Mouse (Mus musculus): Measurements from ENCODE around the gene Fdx1. TPM values are rescaled to one million over a fixed set of nuclear protein-coding genes. Genes with fewer than 3 reads are reported as not detected.

Gene Fdx1
- polyA plus RNA-seq, 1 experiment: 30.5 TPM

GRCm38 (mm10) chr9:51973846-51974245 lies 10.5 kb upstream of the Fdx1 start:
- DNase-seq: no peak
- Histone ChIP-seq H3K27ac (ENCODE audit: control insufficient read depth, insufficient read depth, low read length) (no peak overlapping the region), H3K36me3 (ENCODE audit: control insufficient read depth, insufficient read depth, low read length) (no peaks in the 10 kb centered on the region), H3K27me3 (ENCODE audit: control insufficient read depth, insufficient read depth, low read length) (no peaks in the 10 kb centered on the region), H3K4me3 (ENCODE audit: control insufficient read depth, insufficient read depth, low read length) (no peak overlapping the region), H3K4me1 (replicated peaks; ENCODE audit: control insufficient read depth, insufficient read depth, low read length) (no peaks in the 10 kb centered on the region)
- TF ChIP-seq CTCF (IDR thresholded peaks at IDR 0.05; ENCODE audit: borderline replicate concordance, control insufficient read depth, extremely low read depth, insufficient read depth, low read length, poor library complexity): no peak
- no peak for TF ChIP-seq POLR2A (IDR thresholded peaks at IDR 0.05; ENCODE audit: control insufficient read depth, extremely low read depth, insufficient read depth, low read length, poor library complexity)
- WGBS: 41% methylated on average over 3 of the region's 3 CpGs

GRCm38 (mm10) chr9:51966373-51966772 lies 3.0 kb upstream of the Fdx1 start:
- Histone ChIP-seq H3K27me3 (ENCODE audit: control insufficient read depth, insufficient read depth, low read length) (no peaks in the 10 kb centered on the region; the same call in 1 of the 2 replicates), H3K4me3 (ENCODE audit: control insufficient read depth, insufficient read depth, low read length) (no peak overlapping the region), H3K27ac (ENCODE audit: control insufficient read depth, insufficient read depth, low read length) (no peak overlapping the region), H3K36me3 (ENCODE audit: control insufficient read depth, insufficient read depth, low read length) (no peaks in the 10 kb centered on the region), H3K4me1 (replicated peaks; ENCODE audit: control insufficient read depth, insufficient read depth, low read length) (no peaks in the 10 kb centered on the region)
- TF ChIP-seq CTCF (IDR thresholded peaks at IDR 0.05; ENCODE audit: borderline replicate concordance, control insufficient read depth, extremely low read depth, insufficient read depth, low read length, poor library complexity): no peak
- no peak for TF ChIP-seq POLR2A (IDR thresholded peaks at IDR 0.05; ENCODE audit: control insufficient read depth, extremely low read depth, insufficient read depth, low read length, poor library complexity)
- no peak for DNase-seq

- H3K4me3 ChIP-seq (ENCODE audit: control insufficient read depth, insufficient read depth, low read length): no peak overlapping the region
- no peak for DNase-seq
These were observed 754 bp upstream of the Fdx1 start for GRCm38 (mm10) chr9:51964110-51964509.

GRCm38 (mm10) chr9:51961190-51961909 lies 2.0 kb downstream of the Fdx1 start:
- WGBS: 74% methylated on average over 6 of the region's 6 CpGs
- no peak overlapping the region for H3K4me3 ChIP-seq (ENCODE audit: control insufficient read depth, insufficient read depth, low read length)
- TF ChIP-seq POLR2A (IDR thresholded peaks at IDR 0.05; ENCODE audit: control insufficient read depth, extremely low read depth, insufficient read depth, low read length, poor library complexity): no peak
- no peak for TF ChIP-seq CTCF (IDR thresholded peaks at IDR 0.05; ENCODE audit: borderline replicate concordance, control insufficient read depth, extremely low read depth, insufficient read depth, low read length, poor library complexity)
- no peaks in the 10 kb centered on the region for H3K36me3 ChIP-seq (ENCODE audit: control insufficient read depth, insufficient read depth, low read length)
- no peak overlapping the region for H3K27ac ChIP-seq (ENCODE audit: control insufficient read depth, insufficient read depth, low read length)
- no peak for DNase-seq
- H3K27me3 ChIP-seq (ENCODE audit: control insufficient read depth, insufficient read depth, low read length): no peaks in the 10 kb centered on the region; the same call in 1 of the 2 replicates
- no peaks in the 10 kb centered on the region for H3K4me1 ChIP-seq (replicated peaks; ENCODE audit: control insufficient read depth, insufficient read depth, low read length)

More at GRCm38 (mm10) chr9:51964110-51964509, 754 bp upstream of the Fdx1 start:
- 92% methylated on average over 6 of the region's 6 CpGs for WGBS
- no peaks in the 10 kb centered on the region for H3K36me3 ChIP-seq (ENCODE audit: control insufficient read depth, insufficient read depth, low read length)
- no peaks in the 10 kb centered on the region for H3K4me1 ChIP-seq (replicated peaks; ENCODE audit: control insufficient read depth, insufficient read depth, low read length)
- no peaks in the 10 kb centered on the region; the same call in 1 of the 2 replicates for H3K27me3 ChIP-seq (ENCODE audit: control insufficient read depth, insufficient read depth, low read length)
- TF ChIP-seq CTCF (IDR thresholded peaks at IDR 0.05; ENCODE audit: borderline replicate concordance, control insufficient read depth, extremely low read depth, insufficient read depth, low read length, poor library complexity): no peak
- TF ChIP-seq POLR2A (IDR thresholded peaks at IDR 0.05; ENCODE audit: control insufficient read depth, extremely low read depth, insufficient read depth, low read length, poor library complexity): no peak
- H3K27ac ChIP-seq (ENCODE audit: control insufficient read depth, insufficient read depth, low read length): no peak overlapping the region

- Histone ChIP-seq H3K4me1 (replicated peaks; ENCODE audit: control insufficient read depth, insufficient read depth, low read length) (no peaks in the 10 kb centered on the region), H3K27me3 (ENCODE audit: control insufficient read depth, insufficient read depth, low read length) (no peaks in the 10 kb centered on the region; the same call in 1 of the 2 replicates), H3K4me3 (ENCODE audit: control insufficient read depth, insufficient read depth, low read length) (no peak overlapping the region), H3K36me3 (ENCODE audit: control insufficient read depth, insufficient read depth, low read length) (no peaks in the 10 kb centered on the region), H3K27ac (ENCODE audit: control insufficient read depth, insufficient read depth, low read length) (no peak overlapping the region)
- TF ChIP-seq CTCF (IDR thresholded peaks at IDR 0.05; ENCODE audit: borderline replicate concordance, control insufficient read depth, extremely low read depth, insufficient read depth, low read length, poor library complexity): no peak
- no peak for TF ChIP-seq POLR2A (IDR thresholded peaks at IDR 0.05; ENCODE audit: control insufficient read depth, extremely low read depth, insufficient read depth, low read length, poor library complexity)
- DNase-seq: no peak
- WGBS: 94% methylated on average over 2 of the region's 2 CpGs
These were observed 3.0 kb downstream of the Fdx1 start for GRCm38 (mm10) chr9:51960331-51960730.

GRCm38 (mm10) chr9:51958981-51959380 lies 4.4 kb downstream of the Fdx1 start:
- Histone ChIP-seq H3K27ac (ENCODE audit: control insufficient read depth, insufficient read depth, low read length) (no peak overlapping the region), H3K4me3 (ENCODE audit: control insufficient read depth, insufficient read depth, low read length) (no peak overlapping the region), H3K27me3 (ENCODE audit: control insufficient read depth, insufficient read depth, low read length) (no peaks in the 10 kb centered on the region), H3K4me1 (replicated peaks; ENCODE audit: control insufficient read depth, insufficient read depth, low read length) (no peaks in the 10 kb centered on the region), H3K36me3 (ENCODE audit: control insufficient read depth, insufficient read depth, low read length) (peaks cover 3% of the 10 kb centered on the region; the same call in 1 of the 2 replicates)
- no peak for DNase-seq
- TF ChIP-seq POLR2A (IDR thresholded peaks at IDR 0.05; ENCODE audit: control insufficient read depth, extremely low read depth, insufficient read depth, low read length, poor library complexity) (no peak), CTCF (IDR thresholded peaks at IDR 0.05; ENCODE audit: borderline replicate concordance, control insufficient read depth, extremely low read depth, insufficient read depth, low read length, poor library complexity) (no peak)

Data from thymus, adult 2 months (tissue).